Mouse (Mus musculus) liver, embryonic 11.5 days (tissue): Measurements from ENCODE around the gene Plcb2. TPM values are rescaled to one million over a fixed set of nuclear protein-coding genes. Genes with fewer than 3 reads are reported as not detected.

Experiments used
- ATAC-seq: fragments of 200-750 bp; cut with Nextera tagmentation; replicated peaks from 2 replicates; pipeline ENCODE4 v1.8.0; 2017; ENCODE audit warnings: moderate number of reproducible peaks, mild to moderate bottlenecking, moderate TSS enrichment, moderate library complexity; ENCODE audit not compliant: low FRiP score
- DNase-seq: peaks from one replicate; pipeline ENCODE4 v3.0.0-alpha.2; 2017; ENCODE audit warnings: low spot score
- H3K27ac ChIP-seq: fragments of 300-500 bp; sonication (generic); 2 replicates; pipeline ENCODE4 v1.5.1; 2014; ENCODE audit warnings: mild to moderate bottlenecking, low read depth, low read length, control low read depth
- H3K27me3 ChIP-seq: fragments of 300-500 bp; sonication (generic); replicated peaks from 2 replicates; pipeline ENCODE4 v1.6.1; 2014; ENCODE audit warnings: low read length, mixed read lengths; ENCODE audit not compliant: control insufficient read depth, insufficient read depth
- H3K36me3 ChIP-seq: fragments of 300-500 bp; sonication (generic); 2 replicates; pipeline ENCODE4 v1.6.1; 2014; ENCODE audit warnings: mild to moderate bottlenecking, low read length, moderate library complexity, mixed read lengths; ENCODE audit not compliant: control insufficient read depth, insufficient read depth
- H3K4me1 ChIP-seq: fragments of 300-500 bp; sonication (generic); replicated peaks from 2 replicates; pipeline ENCODE4 v1.6.1; 2014; ENCODE audit warnings: low read length, mixed read lengths; ENCODE audit not compliant: control insufficient read depth, insufficient read depth
- H3K4me2 ChIP-seq: fragments of 300-500 bp; sonication (generic); 2 replicates; pipeline ENCODE4 v1.6.1; 2014; ENCODE audit warnings: mild to moderate bottlenecking, control low read depth, moderate library complexity
- H3K4me3 ChIP-seq: fragments of 300-500 bp; sonication (generic); 2 replicates; pipeline ENCODE4 v1.5.1; 2014; ENCODE audit warnings: low read depth, low read length, control low read depth
- H3K9ac ChIP-seq: fragments of 300-500 bp; sonication (generic); 2 replicates; pipeline ENCODE4 v1.6.1; 2014; ENCODE audit warnings: low read depth, low read length, control low read depth
- H3K9me3 ChIP-seq: fragments of 300-500 bp; sonication (generic); 2 replicates; pipeline ENCODE4 v1.6.1; 2016; ENCODE audit warnings: low read length, inconsistent platforms, mixed read lengths; ENCODE audit not compliant: control insufficient read depth
- WGBS: fragments of 180-500 bp; shearing (Covaris S2); extraction: QIAGEN DNeasy Blood & Tissue Kit; methylation state at CpG from one replicate; pipeline ENCODE4 v1.1.7; 2014; 5-methylcytosine and 5-hydroxymethylcytosine counted together
- polyA plus RNA-seq: library from polyadenylated mRNA; unstranded; fragments of >200 nt; fragmentation: Nextera tagmentation; extraction: Ambion mirVana; gene quantifications from 2 replicates; pipeline ENCODE4 v1.2.1, GENCODE M21; 2014

The Plcb2 gene
- polyA plus RNA-seq, 1 experiment from 2014 or later, result 3.5 TPM

GRCm38 (mm10) chr2:118745915-118746901, 18.0 kb upstream of the Plcb2 start:
- peaks cover 36% of the 10 kb centered on the region for H3K4me1 ChIP-seq
- whole genome bisulfite sequencing, result under 1% methylated on average over 108 of the region's 113 CpGs
- H3K27ac ChIP-seq, result peak overlapping the region; percentile 58
- peak overlapping the region; percentile 98 for H3K4me2 ChIP-seq
- H3K9me3 ChIP-seq, result no peaks in the 10 kb centered on the region
- no peaks in the 10 kb centered on the region; the same call in none of the 2 replicates for H3K27me3 ChIP-seq
- peak; percentile 66 for DNase-seq
- peak; percentile 34 for ATAC-seq
- H3K9ac ChIP-seq, result peak overlapping the region; percentile 97
- peaks cover 9% of the 10 kb centered on the region; the same call in 1 of the 2 replicates for H3K36me3 ChIP-seq
- H3K4me3 ChIP-seq, result peak overlapping the region; percentile 96

GRCm38 (mm10) chr2:118745232-118745884, 17.1 kb upstream of the Plcb2 start, which contains the start of gene Inafm2:
Gene Inafm2 (plus strand): TSS chr2:118745758.
- peaks cover 7% of the 10 kb centered on the region; the same call in 1 of the 2 replicates for H3K36me3 ChIP-seq
- no peaks in the 10 kb centered on the region; the same call in none of the 2 replicates for H3K27me3 ChIP-seq
- no peaks in the 10 kb centered on the region for H3K9me3 ChIP-seq
- WGBS, result under 1% methylated on average over 54 of the region's 57 CpGs
- H3K9ac ChIP-seq, result peak within 1 kb of the TSS; percentile 97
- H3K4me1 ChIP-seq, result peaks cover 33% of the 10 kb centered on the region
- peak within 1 kb of the TSS; percentile 98 for H3K4me2 ChIP-seq
- H3K27ac ChIP-seq, result peak within 1 kb of the TSS; percentile 58
- peak; percentile 91 for ATAC-seq
- peak; percentile 92 for DNase-seq
- H3K4me3 ChIP-seq, result peak within 1 kb of the TSS; percentile 96

GRCm38 (mm10) chr2:118744621-118745020, 16.4 kb upstream of the Plcb2 start:
- DNase-seq, result no peak
- ATAC-seq, result no peak
- H3K9ac ChIP-seq, result peak overlapping the region; percentile 97; the same call in 1 of the 2 replicates
- H3K27me3 ChIP-seq, result no peaks in the 10 kb centered on the region; the same call in none of the 2 replicates
- peak overlapping the region; percentile 96; the same call in 1 of the 2 replicates for H3K4me3 ChIP-seq
- H3K9me3 ChIP-seq, result no peaks in the 10 kb centered on the region
- 0 out of 2 replicates have a peak, but pooled peaks cover 4% of the 10 kb centered on the region for H3K36me3 ChIP-seq
- peaks cover 31% of the 10 kb centered on the region for H3K4me1 ChIP-seq
- WGBS, result 10% methylated on average over 7 of the region's 7 CpGs
- H3K4me2 ChIP-seq, result peak overlapping the region; percentile 98
- H3K27ac ChIP-seq, result no peak overlapping the region

GRCm38 (mm10) chr2:118743261-118743943, 15.2 kb upstream of the Plcb2 start:
- no peak overlapping the region for H3K4me2 ChIP-seq
- H3K27ac ChIP-seq, result no peak overlapping the region
- H3K36me3 ChIP-seq, result no peaks in the 10 kb centered on the region
- H3K4me1 ChIP-seq, result peaks cover 21% of the 10 kb centered on the region
- H3K4me3 ChIP-seq, result no peak overlapping the region
- H3K9ac ChIP-seq, result no peak overlapping the region
- no peaks in the 10 kb centered on the region for H3K9me3 ChIP-seq
- WGBS, result 27% methylated on average over 8 of the region's 8 CpGs
- ATAC-seq (no peak), DNase-seq (no peak)
- no peaks in the 10 kb centered on the region; the same call in none of the 2 replicates for H3K27me3 ChIP-seq

- H3K36me3 ChIP-seq, result no peaks in the 10 kb centered on the region
- no peak overlapping the region for H3K4me2 ChIP-seq
- no peaks in the 10 kb centered on the region; the same call in none of the 2 replicates for H3K27me3 ChIP-seq
- DNase-seq (no peak), ATAC-seq (no peak)
- peaks cover 9% of the 10 kb centered on the region for H3K4me1 ChIP-seq
- H3K9ac ChIP-seq, result no peak overlapping the region
- H3K4me3 ChIP-seq, result no peak overlapping the region
- WGBS, result 68% methylated on average over 9 of the region's 9 CpGs
- no peaks in the 10 kb centered on the region for H3K9me3 ChIP-seq
- no peak overlapping the region for H3K27ac ChIP-seq
These were observed 12.9 kb upstream of the Plcb2 start for GRCm38 (mm10) chr2:118741183-118741582.

- WGBS, result 44% methylated on average over 3 of the region's 3 CpGs
These were observed 12.1 kb upstream of the Plcb2 start for GRCm38 (mm10) chr2:118740341-118740740.

GRCm38 (mm10) chr2:118733341-118733740, 5.1 kb upstream of the Plcb2 start:
- Histone ChIP-seq H3K27me3 (peaks cover 3% of the 10 kb centered on the region; the same call in 1 of the 2 replicates), H3K4me1 (peaks cover 12% of the 10 kb centered on the region), H3K9me3 (no peaks in the 10 kb centered on the region), H3K9ac (no peak overlapping the region), H3K27ac (no peak overlapping the region), H3K4me3 (no peak overlapping the region), H3K4me2 (no peak overlapping the region), H3K36me3 (no peaks in the 10 kb centered on the region)
- 73% methylated on average over 5 of the region's 5 CpGs for WGBS
- DNase-seq (no peak), ATAC-seq (no peak)

More at GRCm38 (mm10) chr2:118740341-118740740, 12.1 kb upstream of the Plcb2 start:
- Histone ChIP-seq H3K4me2 (no peak overlapping the region), H3K9me3 (no peaks in the 10 kb centered on the region), H3K27ac (no peak overlapping the region), H3K27me3 (no peaks in the 10 kb centered on the region; the same call in none of the 2 replicates), H3K36me3 (no peaks in the 10 kb centered on the region), H3K9ac (no peak overlapping the region), H3K4me1 (peaks cover 9% of the 10 kb centered on the region), H3K4me3 (no peak overlapping the region)
- DNase-seq, result no peak
- ATAC-seq, result no peak

GRCm38 (mm10) chr2:118731981-118732380, 3.7 kb upstream of the Plcb2 start:
- WGBS, result 86% methylated on average over 5 of the region's 5 CpGs
- H3K4me2 ChIP-seq, result no peak overlapping the region
- peaks cover 3% of the 10 kb centered on the region for H3K27me3 ChIP-seq
- H3K9ac ChIP-seq, result no peak overlapping the region
- DNase-seq, result no peak
- H3K9me3 ChIP-seq, result no peaks in the 10 kb centered on the region
- H3K4me1 ChIP-seq, result peaks cover 16% of the 10 kb centered on the region
- H3K4me3 ChIP-seq, result no peak overlapping the region
- ATAC-seq, result no peak
- no peaks in the 10 kb centered on the region for H3K36me3 ChIP-seq
- no peak overlapping the region for H3K27ac ChIP-seq
